Mouse (Mus musculus): ENCODE measurements around the gene Acy3. TPM values are rescaled to one million over a fixed set of nuclear protein-coding genes. Genes with fewer than 3 reads are reported as not detected.

Acy3 gene
- total and polyA plus RNA-seq, 3 experiments, result 0.25 to 0.83 TPM; not detected in 1

- dilution Hi-C loops (cut with MboI; ENCODE audit: extremely low pct_ligation_motif_present, extremely low pct_unique_long_range_greater_than_20kb, low sequenced_read_pairs), result no loop called here
- Histone ChIP-seq H3K9ac (ENCODE audit: insufficient read depth, low read depth) (no peak overlapping the region), H3K4me1 (ENCODE audit: control insufficient read depth in 1 of 2, insufficient read depth in 2 of 2) (peaks cover 0 to 15% of the 10 kb centered on the region in 2 experiments; a peak in 2 of 4 replicates), H3K4me3 (replicated peaks in 1 of 3; ENCODE audit: low read depth in 2 of 3, low read length in 2 of 3, poor library complexity in 1 of 3) (no peak overlapping the region), H3K27me3 (replicated peaks) (peaks cover 37% of the 10 kb centered on the region), H3K4me2 (ENCODE audit: insufficient read depth, low read depth, poor library complexity, severe bottlenecking) (no peak overlapping the region), H3K9me3 (replicated peaks; ENCODE audit: low read length) (peaks cover 7% of the 10 kb centered on the region), H3K36me3 (replicated peaks in 1 of 2; ENCODE audit: control insufficient read depth in 1 of 2, insufficient read depth in 1 of 2, low read length in 1 of 2) (no peaks in the 10 kb centered on the region), H3K79me2 (replicated peaks; ENCODE audit: control insufficient read depth, extremely low read depth, insufficient read depth, poor library complexity, severe bottlenecking) (no peaks in the 10 kb centered on the region), H3K27ac (ENCODE audit: insufficient read depth, low read depth) (no peak overlapping the region)
- in situ Hi-C loops (cut with MboI; ENCODE audit: low pct_ligation_motif_present, low pct_unique_long_range_greater_than_20kb, low sequenced_read_pairs), result no loop called here
- TF ChIP-seq KAT2A (IDR thresholded peaks at IDR 0.05; ENCODE audit: insufficient replicate concordance, low read length) (no peak), JUN (IDR thresholded peaks at IDR 0.05; ENCODE audit: insufficient read depth, low read depth, low read length) (no peak), TBP (conservative IDR thresholded peaks at IDR 0.05; ENCODE audit: low read depth, low read length) (no peak), SMC3 (IDR thresholded peaks at IDR 0.05; ENCODE audit: low read depth, low read length) (no peak), MAFK (IDR thresholded peaks at IDR 0.05; ENCODE audit: insufficient replicate concordance, low read length) (no peak), USF1 (IDR thresholded peaks at IDR 0.05; ENCODE audit: low read depth, low read length) (no peak), E2F4 (IDR thresholded peaks at IDR 0.05; ENCODE audit: insufficient replicate concordance, low read depth, low read length) (no peak), USF2 (conservative IDR thresholded peaks at IDR 0.05; ENCODE audit: low read depth, low read length) (no peak)
- no peak for DNase-seq (ENCODE audit: extremely low read depth)
Measured at GRCm38 (mm10) chr19:3985261-3985681, 1.1 kb upstream of the Acy3 start.

GRCm38 (mm10) chr19:3988066-3988465 is 1.7 kb downstream of the Acy3 start:
- H3K9me3 ChIP-seq (replicated peaks; ENCODE audit: low read length), result peaks cover 7% of the 10 kb centered on the region
- dilution Hi-C loops (cut with MboI; ENCODE audit: extremely low pct_ligation_motif_present, extremely low pct_unique_long_range_greater_than_20kb, low sequenced_read_pairs), result no loop called here

GRCm38 (mm10) chr19:3988750-3989149 is 2.4 kb downstream of the Acy3 start:
- Histone ChIP-seq H3K4me2 (ENCODE audit: insufficient read depth, low read depth, poor library complexity, severe bottlenecking) (no peak overlapping the region), H3K27ac (ENCODE audit: insufficient read depth, low read depth) (no peak overlapping the region), H3K79me2 (replicated peaks; ENCODE audit: control insufficient read depth, extremely low read depth, insufficient read depth, poor library complexity, severe bottlenecking) (no peaks in the 10 kb centered on the region), H3K36me3 (replicated peaks in 1 of 2; ENCODE audit: control insufficient read depth in 1 of 2, insufficient read depth in 1 of 2, low read length in 1 of 2) (no peaks in the 10 kb centered on the region), H3K9ac (ENCODE audit: insufficient read depth, low read depth) (no peak overlapping the region), H3K27me3 (replicated peaks) (peaks cover 41% of the 10 kb centered on the region), H3K4me1 (ENCODE audit: control insufficient read depth in 1 of 2, insufficient read depth in 2 of 2) (peaks cover 0 to 12% of the 10 kb centered on the region in 2 experiments; a peak in 2 of 4 replicates), H3K9me3 (replicated peaks; ENCODE audit: low read length) (peaks cover 7% of the 10 kb centered on the region), H3K4me3 (replicated peaks in 1 of 3; ENCODE audit: low read depth in 2 of 3, low read length in 2 of 3, poor library complexity in 1 of 3) (no peak overlapping the region)
- dilution Hi-C loops (cut with MboI; ENCODE audit: extremely low pct_ligation_motif_present, extremely low pct_unique_long_range_greater_than_20kb, low sequenced_read_pairs) (no loop called here), in situ Hi-C loops (cut with MboI; ENCODE audit: low pct_ligation_motif_present, low pct_unique_long_range_greater_than_20kb, low sequenced_read_pairs) (no loop called here)
- DNase-seq (ENCODE audit: extremely low read depth), result no peak
- peak in 1 of 2 experiments; percentile 13; a peak in 1 of 4 replicates for TF ChIP-seq CTCF (conservative IDR thresholded peaks at IDR 0.05 in 1 of 2, IDR thresholded peaks at IDR 0.05 in 1 of 2; ENCODE audit: low read depth in 2 of 2, low read length in 2 of 2)
- TF ChIP-seq POLR2AphosphoS2 (IDR thresholded peaks at IDR 0.05; ENCODE audit: low read depth, low read length), result no peak
- TF ChIP-seq SMC3 (IDR thresholded peaks at IDR 0.05; ENCODE audit: low read depth, low read length), result no peak
- no peak for TF ChIP-seq IRF4 (IDR thresholded peaks at IDR 0.05; ENCODE audit: low read depth, low read length)
- no peak for TF ChIP-seq MAZ (IDR thresholded peaks at IDR 0.05; ENCODE audit: low read depth, low read length)

More at GRCm38 (mm10) chr19:3988066-3988465, 1.7 kb downstream of the Acy3 start:
- TF ChIP-seq RAD21 (IDR thresholded peaks at IDR 0.05; ENCODE audit: low read depth, low read length) (no peak), ZC3H11A (IDR thresholded peaks at IDR 0.05; ENCODE audit: low read depth, low read length) (no peak), IRF4 (IDR thresholded peaks at IDR 0.05; ENCODE audit: low read depth, low read length) (no peak), ZKSCAN1 (IDR thresholded peaks at IDR 0.05; ENCODE audit: borderline replicate concordance, low read depth, low read length) (no peak), USF1 (IDR thresholded peaks at IDR 0.05; ENCODE audit: low read depth, low read length) (no peak), NRF1 (IDR thresholded peaks at IDR 0.05; ENCODE audit: low read depth, low read length) (no peak), MAX (IDR thresholded peaks at IDR 0.05; ENCODE audit: low read length) (no peak), E2F4 (IDR thresholded peaks at IDR 0.05; ENCODE audit: insufficient replicate concordance, low read depth, low read length) (no peak), MYC (IDR thresholded peaks at IDR 0.05; ENCODE audit: low read depth, low read length) (no peak)
- DNase-seq (ENCODE audit: extremely low read depth), result no peak
- Histone ChIP-seq H3K4me3 (replicated peaks in 1 of 3; ENCODE audit: low read depth in 2 of 3, low read length in 2 of 3, poor library complexity in 1 of 3) (no peak overlapping the region), H3K4me1 (ENCODE audit: control insufficient read depth in 1 of 2, insufficient read depth in 2 of 2) (peaks cover 0 to 12% of the 10 kb centered on the region in 2 experiments; a peak in 2 of 4 replicates), H3K9ac (ENCODE audit: insufficient read depth, low read depth) (no peak overlapping the region), H3K27me3 (replicated peaks) (peaks cover 40% of the 10 kb centered on the region), H3K36me3 (replicated peaks in 1 of 2; ENCODE audit: control insufficient read depth in 1 of 2, insufficient read depth in 1 of 2, low read length in 1 of 2) (no peaks in the 10 kb centered on the region), H3K79me2 (replicated peaks; ENCODE audit: control insufficient read depth, extremely low read depth, insufficient read depth, poor library complexity, severe bottlenecking) (no peaks in the 10 kb centered on the region), H3K4me2 (ENCODE audit: insufficient read depth, low read depth, poor library complexity, severe bottlenecking) (no peak overlapping the region), H3K27ac (ENCODE audit: insufficient read depth, low read depth) (no peak overlapping the region)
- in situ Hi-C loops (cut with MboI; ENCODE audit: low pct_ligation_motif_present, low pct_unique_long_range_greater_than_20kb, low sequenced_read_pairs), result no loop called here

All from CH12.LX (cell line).